Mouse (Mus musculus): ENCODE measurements around the gene Dlk2.
A peak's percentile ranks its signal among the peaks of the same experiment; 100 is the strongest.

Dlk2 gene

GRCm38 (mm10) chr17:46297364-46298219 lies at the start of gene Dlk2:
Gene Dlk2 (plus strand): TSS chr17:46297421.
- no peak for DNase-seq (ENCODE audit: low read depth)

GRCm38 (mm10) chr17:46247512-46248188 lies 49.6 kb upstream of the Dlk2 start, which contains the start of the genes Polr1c and Yipf3:
Gene Polr1c (minus strand): TSS chr17:46248054.
Gene Yipf3 (plus strand): TSS chr17:46248080.
- peak; percentile 89 for DNase-seq (ENCODE audit: low read depth)

- DNase-seq (ENCODE audit: low read depth), result no peak
Observed at GRCm38 (mm10) chr17:46248189-46248522, 49.1 kb upstream of the Dlk2 start.

- no peak for DNase-seq (ENCODE audit: low read depth)
Observed at GRCm38 (mm10) chr17:46251174-46251573, 46.0 kb upstream of the Dlk2 start.

- DNase-seq (ENCODE audit: low read depth), result peak; percentile 62
Observed at GRCm38 (mm10) chr17:46252571-46253451, 44.4 kb upstream of the Dlk2 start.

- DNase-seq (ENCODE audit: low read depth), result peak; percentile 65
Observed at GRCm38 (mm10) chr17:46253452-46254084, 43.7 kb upstream of the Dlk2 start, which contains the start of gene Lrrc73. Gene Lrrc73 (plus strand): TSS chr17:46253531.

- DNase-seq (ENCODE audit: low read depth), result no peak
Observed at GRCm38 (mm10) chr17:46254106-46254505, 43.1 kb upstream of the Dlk2 start.

GRCm38 (mm10) chr17:46255147-46255546 lies 42.1 kb upstream of the Dlk2 start:
- no peak for DNase-seq (ENCODE audit: low read depth)

- no peak for DNase-seq (ENCODE audit: low read depth)
Observed at GRCm38 (mm10) chr17:46258279-46259053, 38.8 kb upstream of the Dlk2 start.

- DNase-seq (ENCODE audit: low read depth), result no peak
Observed at GRCm38 (mm10) chr17:46259675-46260074, 37.5 kb upstream of the Dlk2 start.

GRCm38 (mm10) chr17:46262201-46262694 lies 35.0 kb upstream of the Dlk2 start:
- no peak for DNase-seq (ENCODE audit: low read depth)

- no peak for DNase-seq (ENCODE audit: low read depth)
Observed at GRCm38 (mm10) chr17:46265502-46265901, 31.7 kb upstream of the Dlk2 start.

GRCm38 (mm10) chr17:46265918-46266618 lies 31.2 kb upstream of the Dlk2 start:
- DNase-seq (ENCODE audit: low read depth), result no peak

GRCm38 (mm10) chr17:46266986-46267385 lies 30.2 kb upstream of the Dlk2 start:
- no peak for DNase-seq (ENCODE audit: low read depth)

- no peak for DNase-seq (ENCODE audit: low read depth)
Observed at GRCm38 (mm10) chr17:46267511-46267910, 29.7 kb upstream of the Dlk2 start.

GRCm38 (mm10) chr17:46268026-46268720 lies 29.0 kb upstream of the Dlk2 start:
- no peak for DNase-seq (ENCODE audit: low read depth)

- no peak for DNase-seq (ENCODE audit: low read depth)
Observed at GRCm38 (mm10) chr17:46269771-46270534, 27.3 kb upstream of the Dlk2 start.

GRCm38 (mm10) chr17:46272058-46272457 lies 25.2 kb upstream of the Dlk2 start:
- no peak for DNase-seq (ENCODE audit: low read depth)

GRCm38 (mm10) chr17:46272675-46273074 lies 24.5 kb upstream of the Dlk2 start:
- no peak for DNase-seq (ENCODE audit: low read depth)

Data from c-Kit-positive CD71-positive TER-119-negative erythroid progenitor cells, embryonic 14.5 days (primary cell).